Mouse (Mus musculus): ENCODE results near the gene Ankfn1. TPM values are rescaled to one million over a fixed set of nuclear protein-coding genes. Genes with fewer than 3 reads are reported as not detected.

The Ankfn1 gene
- not detected in 2 replicates for polyA plus RNA-seq (2012)

DNA sequence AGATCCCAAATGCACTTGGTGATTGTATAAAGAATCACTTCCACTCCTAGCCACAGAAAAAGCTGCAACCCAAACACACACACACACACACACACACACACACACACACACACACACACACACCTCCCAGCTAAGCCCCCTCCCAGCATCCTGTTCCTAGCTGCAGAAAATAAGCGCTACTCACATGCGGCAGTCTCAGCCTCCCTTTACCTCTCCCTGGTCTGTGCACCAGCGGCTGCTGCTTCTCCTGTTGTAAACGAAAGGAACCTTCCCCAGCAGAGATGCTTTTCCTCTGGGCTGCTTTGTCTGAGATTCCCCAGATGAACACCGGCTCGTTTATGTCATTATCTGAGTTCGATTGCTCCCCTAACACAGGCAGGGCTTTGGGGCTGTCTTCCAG is at the start of gene Ankfn1:
Ankfn1 (minus strand) TSS at position 223 of the 400 bp plus-strand sequence.
- TF ChIP-seq GATA1 (IDR thresholded peaks at IDR 0.05; ENCODE audit: low read length) (no peak), TAL1 (IDR thresholded peaks at IDR 0.05; ENCODE audit: low read length) (no peak)
- Histone ChIP-seq H3K4me1 (ENCODE audit: control insufficient read depth) (no peaks in the 10 kb centered on the region), H3K4me3 (replicated peaks) (no peak within 1 kb of the TSS), H3K27me3 (ENCODE audit: control insufficient read depth) (no peaks in the 10 kb centered on the region), H3K9me3 (ENCODE audit: control insufficient read depth, low read length) (no peaks in the 10 kb centered on the region; the same call in 1 of the 2 replicates), H3K36me3 (ENCODE audit: control insufficient read depth) (no peaks in the 10 kb centered on the region)

DNA sequence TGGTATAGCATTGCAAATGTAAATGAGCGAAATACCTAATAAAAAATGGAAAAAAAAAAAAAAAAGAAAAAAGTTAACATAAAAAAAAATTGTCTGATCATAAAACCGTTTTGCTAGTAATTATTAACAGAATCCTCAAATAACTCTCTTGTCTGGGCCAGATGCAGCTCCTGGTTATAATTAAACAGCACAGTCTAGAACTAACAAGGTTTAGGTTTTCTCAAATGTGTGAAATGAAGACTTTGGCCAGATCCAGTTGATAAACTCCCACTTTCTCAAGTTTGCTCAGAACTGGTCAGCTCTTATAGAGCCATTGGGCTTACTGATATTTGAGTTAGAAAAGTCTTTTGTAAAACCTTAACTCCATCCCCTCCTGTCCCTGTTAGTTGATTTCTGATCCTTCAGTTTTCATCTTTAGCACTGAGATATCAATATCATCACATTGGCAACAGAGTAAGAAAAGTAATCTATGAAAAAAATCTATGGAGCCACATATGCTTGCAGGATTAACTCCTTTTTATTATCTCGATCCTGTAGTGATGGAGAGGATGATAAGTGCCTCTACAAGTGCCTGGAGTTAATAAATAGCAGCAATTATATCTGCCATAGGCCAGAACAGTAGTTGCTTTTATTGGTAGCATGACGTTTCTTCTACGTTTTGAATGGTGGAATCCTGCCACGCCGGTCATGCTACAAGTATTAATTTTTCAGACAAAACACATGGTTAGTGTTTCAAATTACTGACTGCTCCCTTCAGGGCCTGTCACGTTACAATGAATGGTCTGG is 46.4 kb upstream of the Ankfn1 start:
- TF ChIP-seq TAL1 (IDR thresholded peaks at IDR 0.05; ENCODE audit: low read length): no peak
- Histone ChIP-seq H3K9me3 (ENCODE audit: control insufficient read depth, low read length) (peaks cover 6% of the 10 kb centered on the region; the same call in 1 of the 2 replicates), H3K4me1 (ENCODE audit: control insufficient read depth) (no peaks in the 10 kb centered on the region), H3K4me3 (replicated peaks) (no peak overlapping the region), H3K36me3 (ENCODE audit: control insufficient read depth) (no peaks in the 10 kb centered on the region), H3K27me3 (ENCODE audit: control insufficient read depth) (no peaks in the 10 kb centered on the region)

DNA sequence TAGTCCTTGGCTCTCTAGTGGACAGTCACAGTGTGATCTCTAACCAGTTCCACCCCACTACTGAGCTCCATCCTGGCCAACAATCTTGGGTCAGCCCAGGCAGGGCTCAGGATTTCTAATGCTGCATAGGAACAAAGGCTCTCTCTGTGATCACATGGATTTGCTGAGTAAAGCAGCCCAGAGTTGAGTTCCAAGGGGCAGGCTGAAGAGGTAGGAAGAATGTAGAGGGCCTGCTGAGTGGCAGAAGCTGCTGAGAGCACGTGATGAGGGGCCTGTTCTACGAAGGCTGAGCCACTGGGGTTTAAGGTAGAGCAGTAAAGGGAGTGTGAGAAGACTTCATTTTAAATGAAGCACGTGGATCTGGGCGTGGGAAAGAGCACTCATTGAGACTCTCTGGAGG is 41.1 kb upstream of the Ankfn1 start:
- Histone ChIP-seq H3K36me3 (ENCODE audit: control insufficient read depth) (no peaks in the 10 kb centered on the region), H3K4me3 (replicated peaks) (no peak overlapping the region), H3K4me1 (ENCODE audit: control insufficient read depth) (no peaks in the 10 kb centered on the region), H3K9me3 (ENCODE audit: control insufficient read depth, low read length) (peaks cover 6% of the 10 kb centered on the region; the same call in 1 of the 2 replicates), H3K27me3 (ENCODE audit: control insufficient read depth) (no peaks in the 10 kb centered on the region)
- TF ChIP-seq TAL1 (IDR thresholded peaks at IDR 0.05; ENCODE audit: low read length): no peak
- TF ChIP-seq GATA1 (IDR thresholded peaks at IDR 0.05; ENCODE audit: low read length): no peak

DNA sequence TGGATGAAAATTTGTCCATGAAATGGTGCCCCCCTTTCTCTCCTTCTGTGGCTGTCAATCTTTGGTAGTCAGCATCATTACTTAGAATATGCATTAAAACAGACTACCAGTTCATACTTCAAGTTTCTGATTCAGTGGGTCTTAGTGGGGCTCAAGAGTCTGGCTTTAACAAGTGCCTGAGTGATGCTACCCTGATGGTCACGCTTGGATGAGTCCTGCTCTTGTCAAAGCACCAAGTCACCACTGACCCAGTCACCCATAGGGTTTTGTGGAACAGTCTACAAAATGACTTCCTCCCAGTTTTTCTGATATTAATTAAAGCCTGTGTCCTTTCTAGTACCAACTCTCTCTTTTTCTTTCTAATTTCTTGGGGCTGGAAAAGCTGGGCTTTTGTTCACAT is 34.0 kb upstream of the Ankfn1 start:
- H3K36me3 ChIP-seq (ENCODE audit: control insufficient read depth): no peaks in the 10 kb centered on the region
- no peaks in the 10 kb centered on the region for H3K9me3 ChIP-seq (ENCODE audit: control insufficient read depth, low read length)
- no peaks in the 10 kb centered on the region for H3K27me3 ChIP-seq (ENCODE audit: control insufficient read depth)
- H3K4me1 ChIP-seq (ENCODE audit: control insufficient read depth): no peaks in the 10 kb centered on the region
- TF ChIP-seq GATA1 (IDR thresholded peaks at IDR 0.05; ENCODE audit: low read length) (no peak), TAL1 (IDR thresholded peaks at IDR 0.05; ENCODE audit: low read length) (no peak)
- H3K4me3 ChIP-seq (replicated peaks): no peak overlapping the region

DNA sequence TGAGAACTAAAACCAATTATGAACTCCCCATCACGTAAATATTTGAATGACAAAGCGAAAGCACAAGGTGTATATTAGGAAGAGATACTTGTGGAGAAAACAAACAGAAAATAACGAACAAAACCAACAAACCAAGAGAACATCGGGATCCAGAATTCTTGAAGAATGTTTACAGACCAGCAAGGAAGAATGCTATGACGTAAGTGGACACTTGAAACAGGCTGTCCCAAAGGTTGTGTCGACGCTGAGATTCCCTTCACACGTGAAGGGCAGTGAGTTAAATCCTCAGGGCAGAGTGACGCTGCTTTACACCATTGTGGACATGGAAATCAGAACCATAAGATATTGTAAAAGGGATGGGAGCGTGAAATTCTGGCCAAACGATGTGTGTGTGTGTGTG is 30.5 kb upstream of the Ankfn1 start:
- no peaks in the 10 kb centered on the region for H3K4me1 ChIP-seq (ENCODE audit: control insufficient read depth)
- no peak for TF ChIP-seq GATA1 (IDR thresholded peaks at IDR 0.05; ENCODE audit: low read length)
- no peak for TF ChIP-seq TAL1 (IDR thresholded peaks at IDR 0.05; ENCODE audit: low read length)

DNA sequence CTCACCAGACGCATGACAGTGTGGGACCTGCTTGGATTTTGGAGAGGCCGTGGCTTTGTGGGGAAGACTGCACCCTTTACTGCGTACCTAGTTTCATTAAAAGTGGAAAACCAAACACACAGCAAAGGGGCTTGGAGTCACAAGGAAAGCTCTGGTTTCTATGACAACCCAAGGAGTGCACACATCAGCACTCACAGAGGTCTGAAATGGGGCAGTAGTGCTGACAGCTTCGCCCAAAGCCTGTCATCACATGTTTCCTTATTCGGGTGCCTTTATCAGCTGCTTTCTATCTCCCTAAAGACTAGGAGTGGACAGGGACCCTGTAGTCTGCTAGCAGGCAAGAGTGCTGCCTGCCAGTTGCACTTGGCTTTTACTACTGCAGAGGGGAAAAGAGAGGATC is 27.4 kb upstream of the Ankfn1 start:
- TF ChIP-seq TAL1 (IDR thresholded peaks at IDR 0.05; ENCODE audit: low read length) (no peak), GATA1 (IDR thresholded peaks at IDR 0.05; ENCODE audit: low read length) (no peak)
- peaks cover 10% of the 10 kb centered on the region for H3K9me3 ChIP-seq (ENCODE audit: control insufficient read depth, low read length)
- no peak overlapping the region for H3K4me3 ChIP-seq (replicated peaks)

More for the DNA sequence above, 30.5 kb upstream of the Ankfn1 start:
- Histone ChIP-seq H3K9me3 (ENCODE audit: control insufficient read depth, low read length) (no peaks in the 10 kb centered on the region), H3K36me3 (ENCODE audit: control insufficient read depth) (no peaks in the 10 kb centered on the region), H3K27me3 (ENCODE audit: control insufficient read depth) (no peaks in the 10 kb centered on the region), H3K4me3 (replicated peaks) (no peak overlapping the region)

DNA sequence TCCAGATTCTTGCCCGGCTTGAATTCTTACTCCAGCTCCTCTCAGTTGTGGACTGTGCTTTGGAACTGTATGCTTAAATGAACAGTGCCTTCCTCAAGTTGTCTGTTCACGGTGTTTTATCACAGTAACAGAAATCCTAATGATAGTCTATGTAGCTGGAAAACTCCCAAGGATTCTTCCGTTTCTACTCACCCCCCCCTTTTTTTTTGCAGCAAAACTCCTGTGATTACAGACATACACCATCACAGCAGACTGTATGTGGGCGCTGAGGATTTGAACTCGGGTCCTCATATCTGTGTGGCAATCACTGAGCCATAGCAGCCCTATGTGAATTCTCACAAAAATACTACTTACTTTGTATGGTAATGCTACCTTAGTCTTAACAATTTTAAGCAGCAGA is 26.5 kb upstream of the Ankfn1 start:
- Histone ChIP-seq H3K27me3 (ENCODE audit: control insufficient read depth) (no peaks in the 10 kb centered on the region), H3K36me3 (ENCODE audit: control insufficient read depth) (no peaks in the 10 kb centered on the region), H3K4me1 (ENCODE audit: control insufficient read depth) (no peaks in the 10 kb centered on the region), H3K4me3 (replicated peaks) (no peak overlapping the region), H3K9me3 (ENCODE audit: control insufficient read depth, low read length) (peaks cover 12% of the 10 kb centered on the region)
- no peak for TF ChIP-seq TAL1 (IDR thresholded peaks at IDR 0.05; ENCODE audit: low read length)
- TF ChIP-seq GATA1 (IDR thresholded peaks at IDR 0.05; ENCODE audit: low read length): no peak

More for the DNA sequence above, 27.4 kb upstream of the Ankfn1 start:
- Histone ChIP-seq H3K4me1 (ENCODE audit: control insufficient read depth) (no peaks in the 10 kb centered on the region), H3K27me3 (ENCODE audit: control insufficient read depth) (no peaks in the 10 kb centered on the region), H3K36me3 (ENCODE audit: control insufficient read depth) (no peaks in the 10 kb centered on the region)

DNA sequence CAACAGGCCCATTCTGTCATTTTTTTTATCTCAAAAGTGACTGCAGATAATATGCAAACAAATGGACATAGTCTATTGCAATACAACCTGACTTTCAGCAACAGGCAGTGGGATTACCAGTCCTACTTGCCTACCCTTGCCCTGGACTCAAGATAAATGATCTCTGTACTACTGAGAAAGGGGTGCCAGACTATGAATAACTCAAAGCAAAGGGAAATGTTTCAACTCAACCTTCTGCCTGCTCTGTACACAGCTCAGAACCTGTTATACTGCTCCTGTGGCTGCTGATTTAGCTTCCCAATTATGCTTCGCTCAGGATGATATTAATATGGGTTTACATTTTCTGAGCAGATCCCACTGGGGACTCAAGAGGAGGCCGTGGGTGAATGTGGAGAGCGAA is 15.3 kb upstream of the Ankfn1 start:
- H3K4me1 ChIP-seq (ENCODE audit: control insufficient read depth): no peaks in the 10 kb centered on the region
- no peak for TF ChIP-seq GATA1 (IDR thresholded peaks at IDR 0.05; ENCODE audit: low read length)
- no peak for TF ChIP-seq TAL1 (IDR thresholded peaks at IDR 0.05; ENCODE audit: low read length)
- H3K4me3 ChIP-seq (replicated peaks): no peak overlapping the region
- H3K27me3 ChIP-seq (ENCODE audit: control insufficient read depth): no peaks in the 10 kb centered on the region
- peaks cover 3% of the 10 kb centered on the region; the same call in 1 of the 2 replicates for H3K9me3 ChIP-seq (ENCODE audit: control insufficient read depth, low read length)
- H3K36me3 ChIP-seq (ENCODE audit: control insufficient read depth): no peaks in the 10 kb centered on the region

DNA sequence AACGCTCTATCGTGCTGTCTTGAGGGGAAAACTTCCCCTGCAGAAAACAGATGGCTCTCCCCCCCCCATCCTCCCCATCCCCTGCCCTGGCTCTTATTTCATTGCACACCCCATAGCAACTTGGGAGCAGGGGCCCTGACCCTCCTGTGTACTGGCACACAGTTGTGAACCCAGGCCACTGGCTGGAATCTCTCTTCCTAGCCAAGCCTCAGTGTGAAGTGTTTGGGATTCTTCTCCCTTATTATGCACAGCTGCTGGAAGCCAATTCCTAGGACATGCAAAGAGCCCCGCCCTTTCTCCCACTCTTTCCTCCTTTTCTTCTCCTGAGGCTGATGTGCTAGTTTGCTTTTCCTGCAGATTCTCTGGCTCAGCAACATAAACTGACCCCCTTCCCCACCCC is 1.4 kb downstream of the Ankfn1 start:
- Histone ChIP-seq H3K4me3 (replicated peaks) (no peak overlapping the region), H3K9me3 (ENCODE audit: control insufficient read depth, low read length) (no peaks in the 10 kb centered on the region; the same call in 1 of the 2 replicates), H3K27me3 (ENCODE audit: control insufficient read depth) (no peaks in the 10 kb centered on the region), H3K36me3 (ENCODE audit: control insufficient read depth) (no peaks in the 10 kb centered on the region), H3K4me1 (ENCODE audit: control insufficient read depth) (no peaks in the 10 kb centered on the region)
- TF ChIP-seq TAL1 (IDR thresholded peaks at IDR 0.05; ENCODE audit: low read length) (no peak), GATA1 (IDR thresholded peaks at IDR 0.05; ENCODE audit: low read length) (no peak)

All from erythroblast, embryonic 14.5 days (primary cell).